Mouse (Mus musculus): ENCODE data around the gene Ttc25. TPM values are rescaled to one million over a fixed set of nuclear protein-coding genes. Genes with fewer than 3 reads are reported as not detected.

Gene Ttc25
- polyA plus RNA-seq (2017; shearing (Covaris generic)), result 0.09 TPM

GRCm38 (mm10) chr11:100544832-100545745 is at the start of gene Ttc25:
Ttc25 (plus strand) TSS chr11:100545607.

GRCm38 (mm10) chr11:100527458-100528374 is 17.7 kb upstream of the Ttc25 start, which contains the start of gene Acly:
Acly (minus strand) TSS chr11:100528000.

GRCm38 (mm10) chr11:100574708-100575483 is 29.5 kb downstream of the Ttc25 start, which contains the start of gene Cnp:
Cnp (plus strand) TSS chr11:100574904.

GRCm38 (mm10) chr11:100618761-100619484 is 73.5 kb downstream of the Ttc25 start, which contains the start of gene Nkiras2:
Nkiras2 (plus strand) TSS chr11:100619244.

GRCm38 (mm10) chr11:100619982-100620381 is 74.6 kb downstream of the Ttc25 start, which contains the start of gene Dnajc7:
Dnajc7 (minus strand) TSS chr11:100620168.

Other genes starting within 250 kb of the Ttc25 start
- 2,818 TPM for gene Eif1, start 225.7 kb upstream of the Ttc25 start, polyA plus RNA-seq (2017; shearing (Covaris generic))
- gene Gast, start 211.2 kb upstream of the Ttc25 start, polyA plus RNA-seq (2017; shearing (Covaris generic)), result not detected
- gene Hap1, start 189.5 kb upstream of the Ttc25 start, polyA plus RNA-seq (2017; shearing (Covaris generic)), result 2.6 TPM
- gene Jup, start 147.8 kb upstream of the Ttc25 start, polyA plus RNA-seq (2017; shearing (Covaris generic)), result 2.9 TPM
- gene P3h4, start 130.8 kb upstream of the Ttc25 start, polyA plus RNA-seq (2017; shearing (Covaris generic)), result not detected
- not detected for gene Fkbp10, start 129.9 kb upstream of the Ttc25 start, polyA plus RNA-seq (2017; shearing (Covaris generic))
- gene Nt5c3b, start 103.8 kb upstream of the Ttc25 start, polyA plus RNA-seq (2017; shearing (Covaris generic)), result 151 TPM
- gene Klhl10, start 103.7 kb upstream of the Ttc25 start, polyA plus RNA-seq (2017; shearing (Covaris generic)), result 0.62 TPM
- gene Klhl11, start 72.9 kb upstream of the Ttc25 start, polyA plus RNA-seq (2017; shearing (Covaris generic)), result 4.2 TPM
- 212 TPM for gene Acly, start 17.6 kb upstream of the Ttc25 start, polyA plus RNA-seq (2017; shearing (Covaris generic))
- gene Cnp, start 29.3 kb downstream of the Ttc25 start, polyA plus RNA-seq (2017; shearing (Covaris generic)), result 407 TPM
- 29.4 TPM for gene Nkiras2, start 73.6 kb downstream of the Ttc25 start, polyA plus RNA-seq (2017; shearing (Covaris generic))
- 683 TPM for gene Dnajc7, start 74.6 kb downstream of the Ttc25 start, polyA plus RNA-seq (2017; shearing (Covaris generic))
- gene Zfp385c, start 146.8 kb downstream of the Ttc25 start, polyA plus RNA-seq (2017; shearing (Covaris generic)), result 0.20 TPM
- gene Dhx58, start 158.7 kb downstream of the Ttc25 start, polyA plus RNA-seq (2017; shearing (Covaris generic)), result 32.3 TPM
- gene Kat2a, start 166.9 kb downstream of the Ttc25 start, polyA plus RNA-seq (2017; shearing (Covaris generic)), result 43.7 TPM
- 0.88 TPM for gene Hspb9, start 168.2 kb downstream of the Ttc25 start, polyA plus RNA-seq (2017; shearing (Covaris generic))
- gene Rab5c, start 192.6 kb downstream of the Ttc25 start, polyA plus RNA-seq (2017; shearing (Covaris generic)), result 58.6 TPM
- 0.20 TPM for gene Kcnh4, start 214.3 kb downstream of the Ttc25 start, polyA plus RNA-seq (2017; shearing (Covaris generic))
- gene Hcrt, start 217.3 kb downstream of the Ttc25 start, polyA plus RNA-seq (2017; shearing (Covaris generic)), result not detected
- 5.0 TPM for gene Ghdc, start 225.3 kb downstream of the Ttc25 start, polyA plus RNA-seq (2017; shearing (Covaris generic))

Measured in activated CD4-positive, CD25-positive, alpha-beta regulatory T cell, adult 9 weeks (primary cell).